20 mouse cellular contexts compared by ENCODE assay signal in the genomic region with DNA sequence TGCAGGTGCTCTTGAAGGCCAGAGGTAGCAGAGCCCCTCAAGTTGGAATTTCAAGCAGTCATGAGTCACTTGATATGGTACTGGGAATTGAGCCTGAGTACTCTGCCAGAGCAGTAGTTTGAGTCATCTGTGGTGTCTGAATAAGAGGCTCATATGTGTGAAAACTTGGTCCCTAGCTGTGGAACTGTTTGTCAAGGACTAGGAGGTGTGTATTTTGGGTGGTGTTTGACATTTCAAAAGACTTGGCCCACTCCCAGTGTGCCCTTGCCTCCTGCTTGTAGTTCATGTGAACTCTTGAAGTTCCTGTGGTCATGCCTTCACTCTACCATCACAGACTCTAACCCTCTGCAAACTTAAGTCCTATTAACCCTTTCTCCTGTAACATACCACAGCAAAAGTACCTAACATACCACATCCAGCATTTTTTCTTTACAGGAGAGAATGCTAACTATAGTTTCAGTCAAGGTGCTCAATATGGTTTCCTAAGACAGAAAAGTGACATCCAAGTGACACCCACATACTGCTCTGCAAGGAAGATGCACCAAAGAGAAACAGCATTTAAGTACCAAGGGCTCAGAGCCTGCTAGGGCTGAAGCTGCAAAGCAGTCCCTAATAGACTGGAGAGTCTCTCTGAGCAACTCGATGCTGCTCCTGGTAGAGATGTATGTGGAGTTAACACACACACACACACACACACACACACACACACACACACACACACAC. TPM values are rescaled to one million over a fixed set of nuclear protein-coding genes. Genes with fewer than 3 reads are reported as not detected.
DNase-seq lines count a peak whose midpoint lies in the region; ATAC-seq and TF ChIP-seq lines count a peak whose summit lies in the region.
"Had no signal": no experiment of that assay in that cellular context is flagged by ENCODE, and none has a peak within 500 bp of the region (broad histone marks: within the 10 kb centered on the region; RNA-seq: fewer than 3 reads in every experiment).

No protein-coding gene starts in this region.

- H3K4me3 ChIP-seq in intestine, postnatal 0 days (ENCODE audit: low read depth, low read length) = no peak overlapping the region
- no peak overlapping the region for H3K4me3 ChIP-seq in intestine, embryonic 15.5 days (replicated peaks)
- H3K4me3 ChIP-seq in midbrain, embryonic 10.5 days = no peak overlapping the region
- no peak overlapping the region for H3K4me3 ChIP-seq in hindbrain, embryonic 12.5 days
- H3K4me3 ChIP-seq: forebrain, embryonic 12.5 days; gastrocnemius, adult 2 months; midbrain, embryonic 13.5 days; stomach, embryonic 15.5 days had no signal

- ATAC-seq in intestine, postnatal 0 days = no peak
- no peak for ATAC-seq in intestine, embryonic 15.5 days
- no peak for ATAC-seq in hindbrain, embryonic 12.5 days (ENCODE audit: low FRiP score)
- ATAC-seq: midbrain, embryonic 13.5 days had no signal

- peak overlapping the region; percentile 21; the same call in 1 of the 2 replicates for H3K27ac ChIP-seq in intestine, postnatal 0 days (ENCODE audit: low read depth, low read length)
- H3K27ac ChIP-seq in intestine, embryonic 15.5 days = no peak overlapping the region
- H3K27ac ChIP-seq in midbrain, embryonic 10.5 days (replicated peaks) = no peak overlapping the region
- no peak overlapping the region for H3K27ac ChIP-seq in hindbrain, embryonic 12.5 days
- H3K27ac ChIP-seq: forebrain, embryonic 12.5 days; gastrocnemius, adult 2 months; midbrain, embryonic 13.5 days; stomach, embryonic 15.5 days had no signal

- H3K4me1 ChIP-seq in intestine, postnatal 0 days (replicated peaks; ENCODE audit: control insufficient read depth, insufficient read depth, low read length) = no peaks in the 10 kb centered on the region
- H3K4me1 ChIP-seq in intestine, embryonic 15.5 days (replicated peaks) = no peaks in the 10 kb centered on the region
- no peaks in the 10 kb centered on the region for H3K4me1 ChIP-seq in midbrain, embryonic 10.5 days
- no peaks in the 10 kb centered on the region for H3K4me1 ChIP-seq in hindbrain, embryonic 12.5 days
- H3K4me1 ChIP-seq: forebrain, embryonic 12.5 days; midbrain, embryonic 13.5 days; stomach, embryonic 15.5 days had no signal

- DNase-seq in lung, adult 18-20 months = peak; percentile 11 to 28
- DNase-seq in lung, postnatal 14 days = no peak
- peak; percentile 57 for DNase-seq in 3T3-L1 (ENCODE audit: low read depth, low spot score)
- DNase-seq in fibroblast of lung, adult 2 months (ENCODE audit: low read depth) = peak; percentile 43
- DNase-seq in midbrain, embryonic 10.5 days (ENCODE audit: low spot score) = no peak
- DNase-seq: adrenal gland, postnatal 36 days; cerebellum, adult 8-10 months; gastrocnemius, adult 2 months; heart, adult 11 months; heart, postnatal 4 days; kidney, adult 8-10 months; kidney, postnatal 25 days; spleen, adult 18-20 months; thymus, postnatal 14 days had no signal

- no peaks in the 10 kb centered on the region for H3K9me3 ChIP-seq in intestine, postnatal 0 days (ENCODE audit: control insufficient read depth)
- H3K9me3 ChIP-seq in intestine, embryonic 15.5 days = no peaks in the 10 kb centered on the region
- H3K9me3 ChIP-seq in midbrain, embryonic 10.5 days (replicated peaks) = no peaks in the 10 kb centered on the region
- no peaks in the 10 kb centered on the region for H3K9me3 ChIP-seq in hindbrain, embryonic 12.5 days (replicated peaks)
- H3K9me3 ChIP-seq: forebrain, embryonic 12.5 days; midbrain, embryonic 13.5 days; stomach, embryonic 15.5 days had no signal

- H3K4me2 ChIP-seq in intestine, postnatal 0 days (replicated peaks; ENCODE audit: low read depth) = no peak overlapping the region
- no peak overlapping the region for H3K4me2 ChIP-seq in intestine, embryonic 15.5 days (replicated peaks)
- H3K4me2 ChIP-seq in hindbrain, embryonic 12.5 days (replicated peaks) = no peak overlapping the region
- H3K4me2 ChIP-seq: forebrain, embryonic 12.5 days; midbrain, embryonic 13.5 days; stomach, embryonic 15.5 days had no signal

- peaks cover 13% of the 10 kb centered on the region for H3K36me3 ChIP-seq in intestine, postnatal 0 days (ENCODE audit: control insufficient read depth, insufficient read depth)
- no peaks in the 10 kb centered on the region for H3K36me3 ChIP-seq in intestine, embryonic 15.5 days
- peaks cover 17% of the 10 kb centered on the region for H3K36me3 ChIP-seq in midbrain, embryonic 10.5 days
- H3K36me3 ChIP-seq in hindbrain, embryonic 12.5 days = peaks cover 29% of the 10 kb centered on the region
- H3K36me3 ChIP-seq: stomach, embryonic 15.5 days had no signal

- H3K9ac ChIP-seq in intestine, postnatal 0 days (ENCODE audit: low read depth, low read length) = no peak overlapping the region
- no peak overlapping the region for H3K9ac ChIP-seq in intestine, embryonic 15.5 days
- H3K9ac ChIP-seq in hindbrain, embryonic 12.5 days = no peak overlapping the region
- H3K9ac ChIP-seq: forebrain, embryonic 12.5 days; midbrain, embryonic 13.5 days; stomach, embryonic 15.5 days had no signal

- TF ChIP-seq CTCF in intestine, postnatal 0 days (IDR thresholded peaks at IDR 0.05; ENCODE audit: low read depth) = no peak

- WGBS in intestine, postnatal 0 days = 84% methylated on average over 1 of the region's 1 CpGs
- 93% methylated on average over 1 of the region's 1 CpGs for WGBS in intestine, embryonic 15.5 days
- WGBS in midbrain, embryonic 10.5 days = 95% methylated on average over 1 of the region's 1 CpGs
- 80% methylated on average over 1 of the region's 1 CpGs for WGBS in hindbrain, embryonic 12.5 days

- no peaks in the 10 kb centered on the region for H3K27me3 ChIP-seq in intestine, postnatal 0 days (replicated peaks; ENCODE audit: control insufficient read depth, insufficient read depth, low read length)
- H3K27me3 ChIP-seq in intestine, embryonic 15.5 days (replicated peaks) = no peaks in the 10 kb centered on the region
- H3K27me3 ChIP-seq in midbrain, embryonic 10.5 days (ENCODE audit: low read depth, poor library complexity, severe bottlenecking) = no peaks in the 10 kb centered on the region
- no peaks in the 10 kb centered on the region for H3K27me3 ChIP-seq in hindbrain, embryonic 12.5 days
- H3K27me3 ChIP-seq: forebrain, embryonic 12.5 days; midbrain, embryonic 13.5 days; stomach, embryonic 15.5 days had no signal

RNA-seq across cellular contexts. Expression of gene Serpind1, which starts 1.2 kb away (rescaled TPM):
- 0.09 and 0.14 TPM in 2 replicates for polyA plus RNA-seq in intestine, postnatal 0 days (2015; fragmentation: Nextera tagmentation; extraction: Ambion mirVana)
- polyA plus RNA-seq in intestine, embryonic 15.5 days (2015; fragmentation: Nextera tagmentation; extraction: Ambion mirVana) = 3.1 and 4.2 TPM in 2 replicates
- 0.09 and 0.29 TPM in 2 replicates for polyA plus RNA-seq in midbrain, embryonic 10.5 days (2016; fragmentation: Nextera tagmentation; extraction: Ambion mirVana)
- 0.33 and 0.43 TPM in 2 replicates for polyA plus RNA-seq in hindbrain, embryonic 12.5 days (2016; fragmentation: Nextera tagmentation; extraction: Ambion mirVana)

RNA-seq across cellular contexts. Expression of gene Tmem191c, which starts 54.1 kb away (rescaled TPM):
- polyA plus RNA-seq in intestine, postnatal 0 days (2015; fragmentation: Nextera tagmentation; extraction: Ambion mirVana) = 4.8 and 7.2 TPM in 2 replicates
- polyA plus RNA-seq in intestine, embryonic 15.5 days (2015; fragmentation: Nextera tagmentation; extraction: Ambion mirVana) = 12.7 and 17.6 TPM in 2 replicates
- polyA plus RNA-seq in midbrain, embryonic 10.5 days (2016; fragmentation: Nextera tagmentation; extraction: Ambion mirVana) = 9.9 and 11.7 TPM in 2 replicates
- polyA plus RNA-seq in hindbrain, embryonic 12.5 days (2016; fragmentation: Nextera tagmentation; extraction: Ambion mirVana) = 19.6 and 23.0 TPM in 2 replicates

Comparison
In these comparisons a context has a peak if more than half of its experiments do, and no peak if none do; other contexts are left out.
1. DNase-seq: peak in lung, adult 18-20 months (2 of 2), 3T3-L1 (single experiment) and fibroblast of lung, adult 2 months (single experiment); none in lung, postnatal 14 days (single experiment) and midbrain, embryonic 10.5 days (single experiment).